Mouse (Mus musculus) cerebellum, postnatal 10 days (tissue): ENCODE data around the gene Bmp7.

Experiments
- DNase-seq, 2 experiments: peaks; one replicate each; pipeline ENCODE4 v3.0.0; 2021; ENCODE audit warnings: mixed read lengths in 2 of 2

The Bmp7 gene

GRCm38 (mm10) chr2:172846311-172846575, 93.9 kb downstream of the Bmp7 start:
- DNase-seq: no peak

GRCm38 (mm10) chr2:172845536-172846310, 94.4 kb downstream of the Bmp7 start:
- DNase-seq: no peak

GRCm38 (mm10) chr2:172843903-172844302, 96.2 kb downstream of the Bmp7 start:
- DNase-seq: no peak

- no peak for DNase-seq
Measured at GRCm38 (mm10) chr2:172842306-172842705, 97.8 kb downstream of the Bmp7 start.

- DNase-seq: peak; percentile 72 to 77
Measured at GRCm38 (mm10) chr2:172840905-172841750, 99.0 kb downstream of the Bmp7 start.

- DNase-seq: no peak
Measured at GRCm38 (mm10) chr2:172839317-172839980, 100.7 kb downstream of the Bmp7 start.

- DNase-seq: no peak
Measured at GRCm38 (mm10) chr2:172836516-172836915, 103.6 kb downstream of the Bmp7 start.

- peak; percentile 92 to 93 for DNase-seq
Measured at GRCm38 (mm10) chr2:172833196-172833595, 106.9 kb downstream of the Bmp7 start.

GRCm38 (mm10) chr2:172831762-172832161, 108.4 kb downstream of the Bmp7 start:
- peak; percentile 86 for DNase-seq

GRCm38 (mm10) chr2:172831133-172831532, 109.0 kb downstream of the Bmp7 start:
- DNase-seq: peak; percentile 95 to 97

- no peak for DNase-seq
Measured at GRCm38 (mm10) chr2:172828229-172828628, 111.9 kb downstream of the Bmp7 start.

GRCm38 (mm10) chr2:172827564-172827963, 112.6 kb downstream of the Bmp7 start:
- peak; percentile 44 to 47 for DNase-seq

GRCm38 (mm10) chr2:172825785-172826145, 114.4 kb downstream of the Bmp7 start:
- no peak for DNase-seq

GRCm38 (mm10) chr2:172824906-172825784, 115.0 kb downstream of the Bmp7 start:
- DNase-seq: peak; percentile 59 to 69

GRCm38 (mm10) chr2:172818631-172819230, 121.4 kb downstream of the Bmp7 start:
- DNase-seq: no peak
